Mouse (Mus musculus) intestine, embryonic 16.5 days (tissue): Measurements from ENCODE around the gene Lrrc17. TPM values are rescaled to one million over a fixed set of nuclear protein-coding genes. Genes with fewer than 3 reads are reported as not detected.

Source experiments
- ATAC-seq: fragments of 200-750 bp; cut with Nextera tagmentation; 2 replicates; pipeline ENCODE4 v1.8.0; 2017; ENCODE audit warnings: moderate TSS enrichment, moderate library complexity
- H3K27ac ChIP-seq: fragments of 300-500 bp; sonication (generic); 2 replicates; pipeline ENCODE4 v1.5.1; 2014; ENCODE audit warnings: mild to moderate bottlenecking, low read length
- H3K27me3 ChIP-seq: fragments of 300-500 bp; sonication (generic); replicated peaks from 2 replicates; pipeline ENCODE4 v1.6.1; 2014; ENCODE audit warnings: low read length, control low read depth, mixed read lengths; ENCODE audit not compliant: control insufficient read depth, insufficient read depth
- H3K36me3 ChIP-seq: fragments of 300-500 bp; sonication (generic); 2 replicates; pipeline ENCODE4 v1.6.1; 2014; ENCODE audit warnings: low read length, control low read depth; ENCODE audit not compliant: control insufficient read depth, insufficient read depth
- H3K4me1 ChIP-seq: fragments of 300-500 bp; sonication (generic); 2 replicates; pipeline ENCODE4 v1.6.1; 2014; ENCODE audit warnings: low read length, control low read depth, mixed read lengths; ENCODE audit not compliant: control insufficient read depth, insufficient read depth
- H3K4me2 ChIP-seq: fragments of 300-500 bp; sonication (generic); 2 replicates; pipeline ENCODE4 v1.6.1; 2014; ENCODE audit warnings: low read depth, low read length, control low read depth
- H3K4me3 ChIP-seq: fragments of 300-500 bp; sonication (generic); 2 replicates; pipeline ENCODE4 v1.5.1; 2014; ENCODE audit warnings: mild to moderate bottlenecking, low read length
- H3K9ac ChIP-seq: fragments of 300-500 bp; sonication (generic); 2 replicates; pipeline ENCODE4 v1.6.1; 2014; ENCODE audit warnings: low read depth, low read length
- H3K9me3 ChIP-seq: fragments of 300-500 bp; sonication (generic); 2 replicates; pipeline ENCODE4 v1.6.1; 2016; ENCODE audit warnings: low read length, control low read depth; ENCODE audit not compliant: control insufficient read depth
- WGBS: fragments of 180-500 bp; shearing (Covaris S2); extraction: QIAGEN DNeasy Blood & Tissue Kit; methylation state at CpG from one replicate; pipeline ENCODE4 v1.1.7; 2014; 5-methylcytosine and 5-hydroxymethylcytosine counted together
- polyA plus RNA-seq: library from polyadenylated mRNA; unstranded; fragments of >200 nt; fragmentation: Nextera tagmentation; extraction: Ambion mirVana; gene quantifications from 2 replicates; pipeline ENCODE4 v1.2.1, GENCODE M21; 2015

The Lrrc17 gene
- polyA plus RNA-seq = 34.1 and 38.0 TPM in 2 replicates

DNA sequence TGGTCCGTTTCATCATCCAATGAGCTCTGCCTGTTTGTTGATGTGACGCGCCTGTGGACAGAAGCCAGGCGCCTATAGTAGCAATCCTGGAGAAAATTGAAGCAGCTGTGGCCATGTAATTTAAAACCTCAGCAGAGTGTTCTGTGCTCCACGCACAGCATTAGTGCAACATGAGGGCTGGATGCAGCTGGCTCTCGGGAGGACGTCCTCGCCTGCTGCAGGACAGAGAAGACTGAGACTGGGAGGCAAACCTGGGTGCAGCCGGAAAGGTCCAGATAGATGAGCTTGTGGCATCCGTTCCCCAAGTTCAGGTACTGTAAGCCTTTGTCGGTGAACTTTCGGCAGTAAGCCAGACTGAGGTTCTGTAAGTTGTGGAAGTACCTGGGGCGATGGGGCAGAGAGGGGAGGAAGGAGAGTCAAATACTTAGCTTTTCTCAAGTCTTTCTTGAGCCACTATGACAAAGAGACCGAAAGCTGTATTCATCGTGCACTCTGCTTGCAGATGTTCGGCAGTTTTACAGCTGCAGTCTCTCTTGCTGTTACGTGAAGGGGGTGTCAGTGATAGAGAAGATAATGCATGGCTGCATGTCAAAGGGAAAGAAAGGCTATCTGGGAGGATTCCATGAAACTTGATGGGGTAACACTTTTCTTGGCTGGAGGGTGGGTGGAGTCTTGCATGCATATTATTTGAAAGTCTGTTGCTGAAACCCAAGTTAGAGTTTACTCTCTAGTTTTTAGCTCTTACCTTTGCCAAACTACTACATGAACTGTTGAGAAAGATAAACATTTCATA is at the start of gene Lrrc17:
TSS of gene Lrrc17 (plus strand) at position 151 of the 793 bp plus-strand sequence.
- peak within 1 kb of the TSS; percentile 32 for H3K4me2 ChIP-seq
- peak within 1 kb of the TSS; percentile 50; the same call in 1 of the 2 replicates for H3K9ac ChIP-seq
- H3K27ac ChIP-seq = peak within 1 kb of the TSS; percentile 93
- H3K36me3 ChIP-seq = no peaks in the 10 kb centered on the region
- no peaks in the 10 kb centered on the region for H3K9me3 ChIP-seq
- 35% methylated on average over 17 of the region's 17 CpGs for WGBS
- peak within 1 kb of the TSS; percentile 44 for H3K4me3 ChIP-seq
- peaks cover 13% of the 10 kb centered on the region for H3K4me1 ChIP-seq
- ATAC-seq = peak; percentile 89
- H3K27me3 ChIP-seq = no peaks in the 10 kb centered on the region

DNA sequence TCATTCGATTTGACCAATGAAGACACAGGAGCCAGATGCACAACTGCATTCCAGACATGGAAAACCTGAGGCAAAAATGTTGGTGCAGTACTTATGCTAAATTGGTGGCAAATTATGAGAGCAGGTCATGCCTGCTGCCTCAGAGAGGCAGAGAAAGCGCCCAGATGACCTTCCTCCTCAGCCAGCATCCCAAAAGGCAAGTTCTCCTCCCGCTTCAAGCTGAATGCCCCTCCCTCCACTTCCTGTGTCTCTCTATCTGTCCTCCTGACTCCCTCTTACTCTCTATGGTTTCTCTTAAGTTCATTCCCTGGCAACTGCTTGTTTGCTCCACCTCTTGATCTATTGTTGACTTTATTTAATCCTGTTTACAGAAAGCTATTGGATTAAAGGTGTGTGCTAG is 48.6 kb upstream of the Lrrc17 start:
- no peak for ATAC-seq

DNA sequence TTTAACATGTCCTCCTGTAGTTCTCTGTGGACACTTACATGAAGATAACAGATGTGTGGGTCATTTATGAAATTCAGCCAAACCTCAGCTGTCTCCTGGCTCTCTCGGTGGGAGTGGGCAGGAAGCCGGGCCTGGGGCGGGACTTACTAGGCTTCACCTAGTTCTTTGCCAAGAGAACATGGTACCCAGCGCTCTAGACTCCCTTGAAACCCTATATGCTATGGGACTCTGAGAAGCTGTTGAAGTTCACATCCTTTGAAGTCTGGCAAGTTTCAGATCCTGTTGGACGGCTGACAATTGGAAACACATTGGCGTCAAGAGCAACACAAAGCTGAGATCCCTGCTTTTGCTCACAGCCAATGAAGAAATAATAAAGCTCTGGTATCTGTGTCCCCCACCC is 47.0 kb upstream of the Lrrc17 start:
- H3K9ac ChIP-seq = no peak overlapping the region
- no peaks in the 10 kb centered on the region for H3K27me3 ChIP-seq
- H3K4me3 ChIP-seq = no peak overlapping the region
- H3K4me2 ChIP-seq = no peak overlapping the region
- 0 out of 2 replicates have a peak, but pooled peaks cover 5% of the 10 kb centered on the region for H3K4me1 ChIP-seq
- no peaks in the 10 kb centered on the region for H3K36me3 ChIP-seq
- H3K9me3 ChIP-seq = no peaks in the 10 kb centered on the region
- ATAC-seq = peak; percentile 52; the same call in 1 of the 2 replicates
- 66% methylated on average over 6 of the region's 6 CpGs for WGBS
- peak overlapping the region; percentile 15; the same call in 1 of the 2 replicates for H3K27ac ChIP-seq

More for the DNA sequence above, 48.6 kb upstream of the Lrrc17 start:
- no peaks in the 10 kb centered on the region for H3K27me3 ChIP-seq
- H3K4me1 ChIP-seq = no peaks in the 10 kb centered on the region
- H3K9me3 ChIP-seq = no peaks in the 10 kb centered on the region
- no peaks in the 10 kb centered on the region for H3K36me3 ChIP-seq
- 54% methylated on average over 3 of the region's 3 CpGs for WGBS
- no peak overlapping the region for H3K27ac ChIP-seq
- H3K4me3 ChIP-seq = no peak overlapping the region
- no peak overlapping the region for H3K9ac ChIP-seq
- no peak overlapping the region for H3K4me2 ChIP-seq

DNA sequence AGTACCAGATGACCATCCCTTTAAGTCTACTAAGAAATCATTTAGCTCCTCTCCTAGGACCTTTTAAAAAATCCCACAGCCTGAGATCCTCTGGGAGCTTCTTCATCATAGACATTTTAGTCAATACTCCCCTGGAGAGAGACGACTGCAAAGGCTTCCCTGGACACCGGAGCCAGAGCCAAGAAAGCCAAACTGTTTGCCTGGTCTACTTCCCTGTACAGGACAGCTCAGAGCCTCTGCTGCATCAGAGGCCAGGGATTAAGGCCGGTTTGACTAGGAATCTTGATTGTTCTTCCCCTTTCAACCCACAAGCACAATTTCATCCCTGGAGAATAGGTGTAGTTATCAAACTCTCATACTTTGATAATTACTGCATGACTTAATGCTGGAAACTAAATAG is 46.5 kb upstream of the Lrrc17 start:
- Histone ChIP-seq H3K9me3 (no peaks in the 10 kb centered on the region), H3K4me2 (no peak overlapping the region), H3K4me3 (no peak overlapping the region), H3K9ac (no peak overlapping the region), H3K27ac (no peak overlapping the region), H3K36me3 (no peaks in the 10 kb centered on the region), H3K27me3 (no peaks in the 10 kb centered on the region), H3K4me1 (0 out of 2 replicates have a peak, but pooled peaks cover 5% of the 10 kb centered on the region)
- ATAC-seq = peak; percentile 11; the same call in 1 of the 2 replicates
- WGBS = 56% methylated on average over 3 of the region's 3 CpGs

DNA sequence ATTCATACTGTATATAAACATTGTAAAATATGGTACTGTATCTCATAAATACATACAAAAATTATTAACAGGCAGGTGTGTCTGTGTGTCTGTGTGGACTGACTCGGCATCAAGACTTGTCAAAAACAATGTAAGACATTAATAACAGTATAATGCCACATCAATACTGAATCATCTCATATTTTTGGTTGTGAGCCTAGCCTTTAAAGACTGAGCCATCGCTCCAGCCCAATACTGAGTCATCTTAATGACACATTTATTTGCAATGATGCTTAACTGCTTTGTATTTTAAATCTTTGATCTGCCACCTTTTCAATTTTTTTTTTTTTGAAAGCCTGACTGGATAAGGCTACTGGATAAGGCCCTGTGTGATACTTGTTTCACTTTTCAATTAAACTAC is 44.9 kb upstream of the Lrrc17 start:
- no peak for ATAC-seq
- Histone ChIP-seq H3K36me3 (no peaks in the 10 kb centered on the region), H3K4me2 (no peak overlapping the region), H3K4me3 (no peak overlapping the region), H3K27me3 (no peaks in the 10 kb centered on the region), H3K4me1 (0 out of 2 replicates have a peak, but pooled peaks cover 5% of the 10 kb centered on the region), H3K9me3 (no peaks in the 10 kb centered on the region), H3K9ac (no peak overlapping the region), H3K27ac (no peak overlapping the region)
- WGBS = 86% methylated on average over 2 of the region's 2 CpGs

DNA sequence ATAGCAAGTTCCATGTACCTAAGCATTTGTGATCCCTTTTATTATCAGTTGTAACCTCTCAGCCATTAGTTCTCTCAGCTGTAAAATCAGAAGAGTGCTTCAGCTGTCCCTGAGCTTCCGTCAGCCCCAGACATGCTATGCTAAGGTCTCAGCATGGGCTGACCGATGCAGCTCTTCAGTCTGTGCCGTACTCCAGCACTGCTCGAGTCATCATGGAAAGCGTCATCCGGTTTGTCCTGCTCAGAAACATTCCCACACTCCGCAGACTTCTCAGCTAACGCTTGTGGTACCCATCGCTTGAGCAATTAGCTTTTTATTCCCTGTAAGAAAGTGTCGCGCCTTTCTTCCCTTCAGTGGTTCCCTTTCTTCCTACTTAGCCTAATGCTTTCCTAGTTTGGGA is 44.4 kb upstream of the Lrrc17 start:
- 0 out of 2 replicates have a peak, but pooled peaks cover 5% of the 10 kb centered on the region for H3K4me1 ChIP-seq
- no peak overlapping the region for H3K4me2 ChIP-seq
- no peaks in the 10 kb centered on the region for H3K9me3 ChIP-seq
- ATAC-seq = no peak
- WGBS = 71% methylated on average over 11 of the region's 11 CpGs
- no peak overlapping the region for H3K27ac ChIP-seq
- no peak overlapping the region for H3K4me3 ChIP-seq
- H3K27me3 ChIP-seq = no peaks in the 10 kb centered on the region
- H3K36me3 ChIP-seq = no peaks in the 10 kb centered on the region
- no peak overlapping the region for H3K9ac ChIP-seq

DNA sequence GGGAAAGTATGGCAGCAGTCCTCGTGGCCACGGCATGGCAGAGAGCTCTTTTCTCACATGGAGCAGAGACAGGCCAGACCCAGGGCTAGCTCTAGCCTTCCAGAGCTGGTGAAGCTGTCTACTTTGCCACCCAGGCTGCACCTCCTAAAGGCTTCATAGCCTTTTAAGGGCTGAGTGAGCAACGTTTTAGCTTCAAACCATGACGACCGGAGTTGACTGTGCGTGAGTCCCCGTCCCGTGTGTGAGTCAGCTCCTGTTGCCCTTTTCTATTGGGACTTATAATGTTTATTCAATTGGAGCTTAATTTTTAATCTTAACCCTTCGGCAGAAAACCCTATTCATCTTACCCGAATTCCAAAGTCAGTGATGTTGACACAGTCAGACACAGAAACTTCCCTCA is 43.2 kb upstream of the Lrrc17 start:
- 0 out of 2 replicates have a peak, but pooled peaks cover 5% of the 10 kb centered on the region for H3K4me1 ChIP-seq
- no peak overlapping the region for H3K9ac ChIP-seq
- H3K4me2 ChIP-seq = no peak overlapping the region
- WGBS = 60% methylated on average over 10 of the region's 10 CpGs
- H3K27me3 ChIP-seq = no peaks in the 10 kb centered on the region
- H3K27ac ChIP-seq = no peak overlapping the region
- H3K4me3 ChIP-seq = no peak overlapping the region
- no peaks in the 10 kb centered on the region for H3K9me3 ChIP-seq
- H3K36me3 ChIP-seq = no peaks in the 10 kb centered on the region
- ATAC-seq = no peak

DNA sequence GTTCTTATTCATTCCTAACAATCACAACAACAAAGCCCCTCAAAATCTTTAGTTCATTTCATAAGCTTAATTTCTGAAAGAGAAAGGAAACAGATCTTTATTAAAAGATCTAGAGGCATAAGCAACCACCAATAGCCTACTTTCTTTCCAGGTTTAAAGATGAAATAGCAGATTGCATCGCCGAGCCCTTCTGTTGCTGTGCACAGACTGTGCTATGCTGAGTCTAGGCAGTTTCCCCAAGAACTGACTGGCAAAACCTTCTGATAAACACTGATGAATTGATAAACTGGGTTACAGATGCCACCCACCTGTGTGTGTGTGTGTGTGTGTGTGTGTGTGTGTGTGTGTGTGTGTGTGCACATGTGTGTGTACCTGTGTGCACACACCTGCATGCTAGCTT is 42.4 kb upstream of the Lrrc17 start:
- Histone ChIP-seq H3K27ac (no peak overlapping the region), H3K9me3 (no peaks in the 10 kb centered on the region), H3K9ac (no peak overlapping the region), H3K4me3 (no peak overlapping the region), H3K36me3 (no peaks in the 10 kb centered on the region), H3K4me1 (0 out of 2 replicates have a peak, but pooled peaks cover 5% of the 10 kb centered on the region), H3K27me3 (no peaks in the 10 kb centered on the region), H3K4me2 (no peak overlapping the region)
- 60% methylated on average over 2 of the region's 2 CpGs for whole genome bisulfite sequencing
- no peak for ATAC-seq

DNA sequence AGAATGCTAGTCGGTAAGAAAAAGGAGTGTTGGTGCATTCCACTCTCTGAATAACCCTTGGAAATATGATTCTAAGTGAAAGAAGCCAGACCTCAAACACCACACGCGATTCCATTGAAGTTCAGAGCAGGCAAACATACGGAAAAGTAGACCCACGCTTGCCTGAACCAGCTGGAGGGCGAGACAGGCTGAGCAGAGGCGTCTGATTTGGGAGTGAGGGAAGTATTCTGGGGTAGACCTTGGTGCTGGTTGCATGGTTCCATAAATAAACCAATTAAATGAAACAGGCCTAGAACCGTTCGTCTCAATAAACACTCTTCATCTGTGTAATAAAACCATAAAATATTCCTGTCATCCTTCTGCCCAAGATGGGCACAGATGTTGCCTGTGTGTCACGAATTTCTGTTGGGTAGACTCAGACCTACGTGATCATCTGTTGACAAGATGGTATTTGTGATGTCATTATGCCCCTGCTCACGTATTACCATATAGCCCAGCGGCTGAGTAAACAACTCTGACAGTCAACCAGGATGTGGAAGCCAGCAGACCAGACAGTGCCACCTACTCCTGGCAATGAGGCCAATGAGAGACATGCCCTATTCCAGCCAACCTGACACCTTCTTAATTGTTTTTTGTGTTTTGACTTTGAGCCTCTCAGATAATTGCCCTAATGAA is 40.3 kb upstream of the Lrrc17 start:
- Histone ChIP-seq H3K27me3 (no peaks in the 10 kb centered on the region), H3K4me2 (no peak overlapping the region), H3K4me1 (0 out of 2 replicates have a peak, but pooled peaks cover 5% of the 10 kb centered on the region), H3K9ac (no peak overlapping the region), H3K4me3 (no peak overlapping the region), H3K36me3 (no peaks in the 10 kb centered on the region), H3K9me3 (no peaks in the 10 kb centered on the region), H3K27ac (no peak overlapping the region)
- no peak for ATAC-seq
- 61% methylated on average over 13 of the region's 13 CpGs for WGBS
